Mouse (Mus musculus) hindbrain, embryonic 16.5 days (tissue): ENCODE measurements around the gene Parvb. TPM values are rescaled to one million over a fixed set of nuclear protein-coding genes. Genes with fewer than 3 reads are reported as not detected.
A peak's percentile ranks its signal among the peaks of the same experiment; 100 is the strongest.

ENCODE experiments used
- ATAC-seq: fragments of 200-750 bp; cut with Nextera tagmentation; 2 replicates; pipeline ENCODE4 v1.8.0; 2017; ENCODE audit warnings: moderate TSS enrichment, moderate library complexity
- H3K27ac ChIP-seq: fragments of 300-500 bp; sonication (generic); 2 replicates; pipeline ENCODE4 v1.5.1; 2014; ENCODE audit warnings: low read depth, mild to moderate bottlenecking, control low read depth, low read length, moderate library complexity
- H3K27me3 ChIP-seq: fragments of 300-500 bp; sonication (generic); replicated peaks from 2 replicates; pipeline ENCODE4 v1.6.1; 2014; ENCODE audit warnings: low read length; ENCODE audit not compliant: control insufficient read depth, insufficient read depth
- H3K36me3 ChIP-seq: fragments of 300-500 bp; sonication (generic); 2 replicates; pipeline ENCODE4 v1.6.1; 2014; ENCODE audit warnings: mild to moderate bottlenecking, low read length, moderate library complexity, mixed read lengths; ENCODE audit not compliant: control insufficient read depth, insufficient read depth
- H3K4me1 ChIP-seq: fragments of 300-500 bp; sonication (generic); 2 replicates; pipeline ENCODE4 v1.6.1; 2014; ENCODE audit warnings: low read depth, low read length; ENCODE audit not compliant: control insufficient read depth, insufficient read depth
- H3K4me2 ChIP-seq: fragments of 300-500 bp; sonication (generic); 2 replicates; pipeline ENCODE4 v1.6.1; 2014; ENCODE audit warnings: mild to moderate bottlenecking, low read length, control low read depth, moderate library complexity
- H3K4me3 ChIP-seq: fragments of 300-500 bp; sonication (generic); 2 replicates; pipeline ENCODE4 v1.5.1; 2014; ENCODE audit warnings: mild to moderate bottlenecking, low read length, control low read depth, moderate library complexity
- H3K9ac ChIP-seq: fragments of 300-500 bp; sonication (generic); 2 replicates; pipeline ENCODE4 v1.6.1; 2014; ENCODE audit warnings: low read depth, mild to moderate bottlenecking, control low read depth, low read length, moderate library complexity
- H3K9me3 ChIP-seq: fragments of 300-500 bp; sonication (generic); 2 replicates; pipeline ENCODE4 v1.6.1; 2014; ENCODE audit warnings: mild to moderate bottlenecking, low read length, moderate library complexity; ENCODE audit not compliant: control insufficient read depth
- WGBS: fragments of 180-500 bp; shearing (Covaris S2); extraction: QIAGEN DNeasy Blood & Tissue Kit; methylation state at CpG from one replicate; pipeline ENCODE4 v1.1.7; 2014; 5-methylcytosine and 5-hydroxymethylcytosine counted together
- polyA plus RNA-seq: library from polyadenylated mRNA; unstranded; fragments of >200 nt; fragmentation: Nextera tagmentation; extraction: Ambion mirVana; gene quantifications from 2 replicates; pipeline ENCODE4 v1.2.1, GENCODE M21; 2015

The Parvb gene
- polyA plus RNA-seq, 1 experiment from 2014 or later, result 4.8 TPM

DNA sequence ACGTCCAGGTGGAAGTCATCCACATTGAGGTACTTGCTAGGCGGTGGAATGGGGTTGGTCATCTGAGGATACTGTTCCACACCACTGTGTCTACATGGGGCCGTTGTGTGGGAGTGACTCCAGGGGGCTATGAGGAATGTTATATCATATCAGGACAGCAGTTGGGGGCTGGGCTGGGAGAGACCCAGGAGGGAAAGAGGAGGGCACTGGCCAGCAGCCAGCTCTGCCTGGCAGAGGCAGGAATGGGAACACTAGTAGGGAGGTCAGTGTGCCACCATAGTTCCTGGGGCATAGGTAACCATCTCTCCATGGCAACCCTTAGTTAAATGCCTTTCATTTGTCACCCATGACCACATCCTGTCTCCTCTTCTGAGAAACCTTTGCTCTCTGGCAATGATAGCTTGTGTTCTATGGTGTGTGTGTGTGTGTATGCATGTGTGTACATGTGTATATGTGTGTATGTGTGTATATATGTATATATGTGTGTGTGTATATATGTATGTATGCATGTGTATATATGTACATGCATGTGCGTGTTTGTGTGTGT is 99.3 kb downstream of the Parvb start:
- Histone ChIP-seq H3K4me2 (no peak overlapping the region), H3K27me3 (no peaks in the 10 kb centered on the region), H3K9ac (no peak overlapping the region), H3K4me3 (no peak overlapping the region), H3K27ac (no peak overlapping the region), H3K4me1 (no peaks in the 10 kb centered on the region), H3K9me3 (no peaks in the 10 kb centered on the region), H3K36me3 (no peaks in the 10 kb centered on the region)
- no peak for ATAC-seq
- WGBS, result 83% methylated on average over 4 of the region's 4 CpGs

DNA sequence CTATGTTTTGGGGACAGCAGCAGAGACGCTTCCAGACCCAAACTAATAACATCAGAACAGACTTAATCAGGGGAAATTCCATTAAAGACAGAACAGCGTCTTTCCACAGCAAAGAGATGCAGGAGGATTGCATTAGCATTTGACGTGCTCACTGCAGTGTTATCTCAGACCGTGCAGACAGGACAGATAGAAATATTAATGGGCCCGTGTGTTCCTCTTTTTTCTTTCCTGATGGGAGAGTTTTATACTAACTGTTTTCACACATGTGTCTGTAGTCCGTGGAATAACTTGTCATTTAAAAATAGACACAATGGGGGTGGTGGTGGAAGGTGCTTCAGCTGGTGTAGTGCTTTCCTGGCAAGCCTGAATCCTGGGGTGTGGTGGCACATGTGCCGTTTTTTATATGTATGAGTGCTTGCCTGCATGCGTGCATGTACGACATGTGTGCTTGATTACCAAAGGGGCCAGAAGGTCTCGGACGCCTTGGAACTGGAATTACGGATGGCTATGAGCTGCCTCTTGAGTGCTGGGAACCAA is 104.5 kb downstream of the Parvb start:
- no peak overlapping the region for H3K4me3 ChIP-seq
- no peak overlapping the region for H3K27ac ChIP-seq
- H3K4me1 ChIP-seq, result no peaks in the 10 kb centered on the region
- no peak overlapping the region for H3K9ac ChIP-seq
- no peaks in the 10 kb centered on the region for H3K36me3 ChIP-seq
- no peaks in the 10 kb centered on the region for H3K9me3 ChIP-seq
- WGBS, result 67% methylated on average over 12 of the region's 12 CpGs
- H3K4me2 ChIP-seq, result no peak overlapping the region
- H3K27me3 ChIP-seq, result no peaks in the 10 kb centered on the region
- ATAC-seq, result no peak

DNA sequence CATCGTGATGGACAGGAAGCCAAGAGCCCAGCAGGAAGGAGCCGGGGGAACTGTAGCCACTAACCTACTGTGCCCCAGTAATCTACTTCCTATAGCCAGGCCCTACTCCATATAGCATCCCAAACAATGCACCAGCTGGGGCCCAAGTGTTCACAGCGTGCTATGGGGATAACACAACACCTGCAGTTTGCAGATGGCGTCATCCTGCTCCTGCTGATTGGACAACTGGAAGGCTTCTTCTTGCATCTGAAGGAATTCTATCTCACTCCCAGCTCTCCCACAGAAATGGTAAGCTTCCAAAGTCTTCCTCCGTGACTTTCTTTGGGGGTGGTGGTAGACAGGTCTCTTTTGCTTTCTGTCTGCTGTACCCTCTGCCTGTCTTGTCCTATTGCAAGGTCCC is 105.8 kb downstream of the Parvb start:
- 63% methylated on average over 5 of the region's 5 CpGs for whole genome bisulfite sequencing
- Histone ChIP-seq H3K36me3 (no peaks in the 10 kb centered on the region), H3K4me1 (no peaks in the 10 kb centered on the region), H3K4me2 (no peak overlapping the region), H3K27ac (no peak overlapping the region), H3K4me3 (no peak overlapping the region), H3K9me3 (no peaks in the 10 kb centered on the region), H3K27me3 (no peaks in the 10 kb centered on the region), H3K9ac (no peak overlapping the region)
- no peak for ATAC-seq

DNA sequence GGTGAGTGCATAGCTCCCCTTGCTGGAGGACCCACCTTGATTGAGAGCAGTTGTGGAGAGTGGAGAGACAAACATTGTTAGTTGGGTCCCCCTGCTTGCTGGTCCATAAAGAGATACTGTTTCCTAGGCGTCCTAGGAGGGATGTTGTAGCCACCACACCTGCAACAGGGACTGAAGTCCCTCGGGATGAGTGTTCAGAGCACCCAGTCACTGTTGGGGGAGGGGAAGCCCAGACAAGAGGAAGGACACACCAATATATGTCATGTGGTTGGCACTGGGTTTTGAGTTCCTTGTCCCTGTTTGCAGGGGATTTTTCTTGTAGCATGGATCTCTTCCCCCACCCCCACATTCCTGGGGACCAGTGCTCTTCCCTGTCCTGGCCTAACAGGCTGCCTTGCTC is 109.1 kb downstream of the Parvb start:
- no peaks in the 10 kb centered on the region for H3K9me3 ChIP-seq
- 54% methylated on average over 2 of the region's 2 CpGs for WGBS
- ATAC-seq, result no peak
- no peaks in the 10 kb centered on the region; the same call in 1 of the 2 replicates for H3K4me1 ChIP-seq
- H3K9ac ChIP-seq, result no peak overlapping the region
- H3K4me3 ChIP-seq, result no peak overlapping the region
- H3K27me3 ChIP-seq, result no peaks in the 10 kb centered on the region
- H3K36me3 ChIP-seq, result no peaks in the 10 kb centered on the region
- H3K27ac ChIP-seq, result no peak overlapping the region
- no peak overlapping the region for H3K4me2 ChIP-seq

DNA sequence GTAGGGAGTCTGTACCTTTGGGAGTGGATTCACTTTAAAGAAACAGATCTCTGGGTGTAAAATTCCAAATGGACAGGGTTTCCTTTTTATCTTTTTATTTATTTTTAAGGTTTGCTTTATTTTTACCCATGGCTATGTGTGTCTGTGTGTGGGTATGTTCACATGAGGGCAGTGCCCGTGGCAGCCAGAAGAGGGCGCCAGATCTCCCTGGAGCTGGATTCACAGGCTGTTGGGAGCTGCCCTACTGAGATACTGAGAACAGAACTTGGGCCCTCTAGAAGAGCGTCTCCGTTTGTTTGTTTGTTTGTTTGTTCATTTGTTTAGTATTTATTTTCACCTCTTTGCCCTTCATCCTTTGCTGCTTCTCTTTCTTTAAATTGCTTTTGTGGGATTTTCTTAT is 116.9 kb downstream of the Parvb start:
- Histone ChIP-seq H3K27me3 (no peaks in the 10 kb centered on the region), H3K9me3 (peaks cover 2% of the 10 kb centered on the region; the same call in 1 of the 2 replicates), H3K4me2 (no peak overlapping the region), H3K9ac (no peak overlapping the region), H3K4me3 (no peak overlapping the region), H3K4me1 (peaks cover 12% of the 10 kb centered on the region), H3K27ac (no peak overlapping the region), H3K36me3 (no peaks in the 10 kb centered on the region)
- no peak for ATAC-seq
- WGBS, result 94% methylated on average over 4 of the region's 4 CpGs

DNA sequence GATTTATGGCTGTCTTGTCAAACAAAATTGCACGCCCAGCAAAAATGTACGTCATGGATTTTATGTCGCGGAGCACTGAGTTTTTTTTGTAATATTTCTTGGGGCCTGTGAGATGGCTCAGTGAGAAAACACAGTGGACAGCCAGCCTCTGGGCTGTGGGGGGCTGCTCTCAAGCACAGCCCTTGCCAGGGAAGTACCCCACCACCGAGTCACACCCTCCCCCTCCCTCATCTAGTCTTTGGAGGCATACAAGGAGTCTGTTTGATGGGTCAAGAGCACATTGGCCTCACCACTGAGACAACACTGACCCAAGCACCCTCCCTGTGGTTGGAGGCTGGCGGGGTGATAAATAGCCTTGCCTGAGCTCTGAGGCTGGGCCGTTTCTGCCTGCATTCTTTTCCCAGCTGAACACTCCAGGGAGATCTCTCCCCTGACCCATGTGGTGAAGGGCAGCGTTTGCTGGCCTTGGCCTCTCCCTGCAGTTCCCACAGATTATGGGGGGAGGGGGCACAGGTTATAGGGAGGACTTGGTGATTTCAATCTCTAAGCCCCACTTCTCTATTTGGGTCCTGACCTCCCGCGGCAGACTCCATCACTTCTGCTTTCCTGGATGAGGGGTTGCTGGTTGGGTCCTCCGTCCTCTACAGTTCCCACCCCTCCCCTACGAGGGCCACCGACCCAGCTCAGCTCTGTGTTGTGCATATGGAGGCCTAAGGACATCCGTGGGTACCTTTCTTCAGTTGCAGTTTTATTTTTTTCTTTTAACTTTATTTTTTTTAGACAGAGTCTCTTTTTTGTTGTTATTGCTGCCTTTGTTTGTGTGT is 118.3 kb downstream of the Parvb start:
- H3K4me1 ChIP-seq, result peaks cover 12% of the 10 kb centered on the region
- H3K4me2 ChIP-seq, result no peak overlapping the region
- no peaks in the 10 kb centered on the region for H3K27me3 ChIP-seq
- H3K27ac ChIP-seq, result no peak overlapping the region
- H3K36me3 ChIP-seq, result no peaks in the 10 kb centered on the region
- WGBS, result 38% methylated on average over 14 of the region's 14 CpGs
- peaks cover 2% of the 10 kb centered on the region; the same call in 1 of the 2 replicates for H3K9me3 ChIP-seq
- ATAC-seq, result 0 out of 2 replicates have a peak, but pooled peaks have one; percentile 19
- no peak overlapping the region for H3K9ac ChIP-seq
- H3K4me3 ChIP-seq, result no peak overlapping the region

DNA sequence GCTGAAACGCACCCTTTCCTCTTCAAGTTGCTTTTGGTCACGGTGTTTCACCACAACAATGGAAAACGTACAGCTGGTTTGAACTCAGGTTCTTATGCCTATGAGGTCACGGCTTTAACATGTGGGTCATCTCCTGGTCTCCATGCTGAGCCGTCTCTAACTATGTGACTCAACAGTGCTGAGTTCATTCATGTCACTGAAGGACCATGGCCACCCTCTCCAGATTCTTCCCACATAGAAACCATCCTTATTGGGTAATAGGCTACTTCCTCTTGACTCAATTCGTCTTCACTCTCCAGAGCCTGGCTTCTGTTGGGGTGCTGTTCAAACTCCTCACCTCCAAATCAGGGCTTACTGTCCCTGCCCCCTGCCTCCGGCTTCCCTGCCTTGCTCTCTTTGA is 119.5 kb downstream of the Parvb start:
- 89% methylated on average over 7 of the region's 7 CpGs for WGBS
- H3K36me3 ChIP-seq, result no peaks in the 10 kb centered on the region
- no peak overlapping the region for H3K27ac ChIP-seq
- no peak overlapping the region for H3K9ac ChIP-seq
- no peak overlapping the region for H3K4me2 ChIP-seq
- H3K27me3 ChIP-seq, result no peaks in the 10 kb centered on the region
- H3K9me3 ChIP-seq, result peaks cover 2% of the 10 kb centered on the region; the same call in 1 of the 2 replicates
- H3K4me3 ChIP-seq, result no peak overlapping the region
- ATAC-seq, result no peak
- peaks cover 12% of the 10 kb centered on the region for H3K4me1 ChIP-seq

DNA sequence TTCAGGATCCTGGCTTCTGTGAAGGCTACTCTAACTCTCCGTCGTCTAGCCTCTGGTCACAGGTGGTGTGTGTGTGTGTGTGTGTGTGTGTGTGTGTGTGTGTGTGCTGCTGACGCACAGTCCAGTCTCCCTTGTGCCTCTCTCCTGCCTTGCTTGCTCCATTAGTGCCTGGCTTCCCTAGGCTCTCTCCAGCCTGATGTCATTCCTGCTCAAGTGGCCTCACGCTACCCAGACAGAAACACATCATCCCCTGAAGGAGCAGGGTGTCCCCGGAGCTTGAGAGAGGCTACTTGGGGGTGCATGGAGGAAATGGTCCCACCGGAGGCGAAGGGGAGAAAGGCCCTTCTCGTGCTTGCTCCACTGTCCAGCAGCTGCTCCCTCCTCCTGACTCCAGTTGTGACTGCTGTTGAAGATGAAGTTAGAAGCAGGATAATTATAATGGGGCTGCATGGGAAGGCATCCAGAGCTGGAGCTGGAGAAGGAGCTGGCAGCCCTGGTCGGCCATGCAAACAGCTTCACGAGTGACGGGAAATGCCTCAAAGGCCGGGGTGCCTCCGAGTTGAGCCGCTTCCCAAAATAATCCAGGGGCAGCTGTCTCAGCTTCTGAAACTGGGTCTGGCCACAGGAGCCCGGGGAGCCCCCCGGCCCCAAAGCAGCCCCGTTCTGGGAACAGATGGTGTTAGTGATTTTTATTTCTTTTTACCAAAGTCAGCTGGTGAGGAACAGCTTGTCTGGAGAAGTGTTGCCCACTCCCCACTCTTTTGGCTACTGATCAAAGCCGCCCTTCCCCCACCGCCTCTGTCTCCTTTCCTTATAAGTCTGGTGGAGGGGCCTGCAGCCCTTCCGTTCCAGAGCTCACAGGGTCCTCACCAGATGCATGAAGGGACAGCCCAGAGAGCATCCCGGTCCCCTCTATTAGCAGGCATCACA is 120.3 kb downstream of the Parvb start:
- Histone ChIP-seq H3K4me2 (no peak overlapping the region), H3K9ac (no peak overlapping the region), H3K27me3 (no peaks in the 10 kb centered on the region), H3K27ac (0 out of 2 replicates have a peak overlapping the region, but pooled peaks have one; percentile 25), H3K4me1 (peaks cover 12% of the 10 kb centered on the region), H3K36me3 (no peaks in the 10 kb centered on the region), H3K4me3 (no peak overlapping the region), H3K9me3 (peaks cover 2% of the 10 kb centered on the region; the same call in 1 of the 2 replicates)
- peak; percentile 46; the same call in 1 of the 2 replicates for ATAC-seq
- WGBS, result 48% methylated on average over 21 of the region's 21 CpGs
